Mouse (Mus musculus): ENCODE results near the gene Cyp2d11. TPM values are rescaled to one million over a fixed set of nuclear protein-coding genes. Genes with fewer than 3 reads are reported as not detected.
"Not testable (repeated sequence)": the region's sequence is repeated elsewhere in the genome, so short reads cannot be mapped to it uniquely, and the experiment has no call there.

The Cyp2d11 gene
- polyA plus RNA-seq, 1 experiment from 2014 or later: not detected

GRCm38 (mm10) chr15:82378261-82379180 lies 15.3 kb downstream of the Cyp2d11 start:
- Histone ChIP-seq H3K9ac (no peak overlapping the region), H3K27ac (no peak overlapping the region), H3K4me2 (replicated peaks) (no peak overlapping the region; the same call in 1 of the 2 replicates), H3K4me1 (peaks cover 19% of the 10 kb centered on the region; the same call in 1 of the 2 replicates), H3K27me3 (no peaks in the 10 kb centered on the region), H3K36me3 (no peaks in the 10 kb centered on the region), H3K4me3 (no peak overlapping the region), H3K9me3 (no peaks in the 10 kb centered on the region)
- no peak for ATAC-seq (ENCODE audit: low FRiP score, low read depth)
- 56% methylated on average over 15 of the region's 15 CpGs for WGBS

GRCm38 (mm10) chr15:82377701-82378100 lies 16.1 kb downstream of the Cyp2d11 start:
- Histone ChIP-seq H3K4me3 (no peak overlapping the region), H3K27me3 (no peaks in the 10 kb centered on the region), H3K9me3 (no peaks in the 10 kb centered on the region), H3K9ac (no peak overlapping the region), H3K4me2 (replicated peaks) (no peak overlapping the region), H3K4me1 (peaks cover 19% of the 10 kb centered on the region; the same call in 1 of the 2 replicates), H3K27ac (no peak overlapping the region), H3K36me3 (no peaks in the 10 kb centered on the region)
- ATAC-seq (ENCODE audit: low FRiP score, low read depth): no peak
- 84% methylated on average over 5 of the region's 5 CpGs for WGBS

- H3K4me2 ChIP-seq (replicated peaks): no peak overlapping the region
- H3K27me3 ChIP-seq: no peaks in the 10 kb centered on the region
- H3K9ac ChIP-seq: no peak overlapping the region
- ATAC-seq (ENCODE audit: low FRiP score, low read depth): no peak
- no peaks in the 10 kb centered on the region for H3K9me3 ChIP-seq
- no peaks in the 10 kb centered on the region for H3K36me3 ChIP-seq
- no peak overlapping the region for H3K4me3 ChIP-seq
- peaks cover 19% of the 10 kb centered on the region; the same call in 1 of the 2 replicates for H3K4me1 ChIP-seq
- H3K27ac ChIP-seq: no peak overlapping the region
- 76% methylated on average over 17 of the region's 17 CpGs for WGBS
These were observed 17.3 kb downstream of the Cyp2d11 start for GRCm38 (mm10) chr15:82376393-82377138.

- H3K4me2 ChIP-seq (replicated peaks): no peak overlapping the region
- no peaks in the 10 kb centered on the region for H3K27me3 ChIP-seq
- ATAC-seq (ENCODE audit: low FRiP score, low read depth): no peak
- H3K36me3 ChIP-seq: no peaks in the 10 kb centered on the region
- peaks cover 16% of the 10 kb centered on the region; the same call in 1 of the 2 replicates for H3K4me1 ChIP-seq
- 92% methylated on average over 9 of the region's 9 CpGs for WGBS
- H3K27ac ChIP-seq: no peak overlapping the region
- no peak overlapping the region for H3K4me3 ChIP-seq
- H3K9ac ChIP-seq: no peak overlapping the region
- no peaks in the 10 kb centered on the region for H3K9me3 ChIP-seq
These were observed 18.0 kb downstream of the Cyp2d11 start for GRCm38 (mm10) chr15:82375855-82376254.

- Histone ChIP-seq H3K27ac (no peak overlapping the region), H3K27me3 (no peaks in the 10 kb centered on the region), H3K4me3 (no peak overlapping the region), H3K9me3 (no peaks in the 10 kb centered on the region), H3K4me2 (replicated peaks) (no peak overlapping the region), H3K36me3 (no peaks in the 10 kb centered on the region), H3K4me1 (peaks cover 11% of the 10 kb centered on the region; the same call in 1 of the 2 replicates), H3K9ac (no peak overlapping the region)
- WGBS: 78% methylated on average over 5 of the region's 5 CpGs
- no peak for ATAC-seq (ENCODE audit: low FRiP score, low read depth)
These were observed 19.4 kb downstream of the Cyp2d11 start for GRCm38 (mm10) chr15:82374437-82374836.

GRCm38 (mm10) chr15:82372991-82373390 lies 20.8 kb downstream of the Cyp2d11 start:
- peaks cover 8% of the 10 kb centered on the region; the same call in 1 of the 2 replicates for H3K4me1 ChIP-seq
- no peak overlapping the region for H3K4me3 ChIP-seq
- H3K9ac ChIP-seq: no peak overlapping the region
- no peak overlapping the region for H3K27ac ChIP-seq
- H3K27me3 ChIP-seq: no peaks in the 10 kb centered on the region
- no peaks in the 10 kb centered on the region for H3K36me3 ChIP-seq
- 91% methylated on average over 5 of the region's 5 CpGs for WGBS
- no peak overlapping the region for H3K4me2 ChIP-seq (replicated peaks)
- ATAC-seq (ENCODE audit: low FRiP score, low read depth): no peak
- no peaks in the 10 kb centered on the region for H3K9me3 ChIP-seq

- H3K4me1 ChIP-seq: peaks cover 8% of the 10 kb centered on the region; the same call in 1 of the 2 replicates
- H3K27me3 ChIP-seq: no peaks in the 10 kb centered on the region
- ATAC-seq (ENCODE audit: low FRiP score, low read depth): no peak
- WGBS: 87% methylated on average over 6 of the region's 6 CpGs
- no peak overlapping the region for H3K4me2 ChIP-seq (replicated peaks)
- no peak overlapping the region for H3K4me3 ChIP-seq
- H3K36me3 ChIP-seq: no peaks in the 10 kb centered on the region
- no peak overlapping the region for H3K27ac ChIP-seq
- H3K9ac ChIP-seq: no peak overlapping the region
- H3K9me3 ChIP-seq: no peaks in the 10 kb centered on the region
These were observed 21.4 kb downstream of the Cyp2d11 start for GRCm38 (mm10) chr15:82372446-82372845.

- Histone ChIP-seq H3K27me3 (no peaks in the 10 kb centered on the region), H3K4me3 (no peak overlapping the region), H3K4me1 (no peaks in the 10 kb centered on the region), H3K27ac (no peak overlapping the region), H3K4me2 (replicated peaks) (no peak overlapping the region), H3K9me3 (no peaks in the 10 kb centered on the region), H3K9ac (no peak overlapping the region), H3K36me3 (no peaks in the 10 kb centered on the region)
- no peak for ATAC-seq (ENCODE audit: low FRiP score, low read depth)
- WGBS: 81% methylated on average over 1 of the region's 1 CpGs
These were observed 25.0 kb downstream of the Cyp2d11 start for GRCm38 (mm10) chr15:82368851-82369250.

- Histone ChIP-seq H3K9ac (no peak overlapping the region), H3K27ac (no peak overlapping the region), H3K4me1 (no peaks in the 10 kb centered on the region), H3K36me3 (no peaks in the 10 kb centered on the region), H3K4me2 (replicated peaks) (no peak overlapping the region), H3K9me3 (no peaks in the 10 kb centered on the region), H3K4me3 (no peak overlapping the region), H3K27me3 (no peaks in the 10 kb centered on the region)
- 84% methylated on average over 4 of the region's 4 CpGs for WGBS
- no peak for ATAC-seq (ENCODE audit: low FRiP score, low read depth)
These were observed 25.7 kb downstream of the Cyp2d11 start for GRCm38 (mm10) chr15:82368146-82368545.

- ATAC-seq (ENCODE audit: low FRiP score, low read depth); H3K9ac ChIP-seq; H3K4me3 ChIP-seq; H3K4me2 ChIP-seq (replicated peaks); H3K27ac ChIP-seq; H3K9me3 ChIP-seq; H3K27me3 ChIP-seq; H3K4me1 ChIP-seq; H3K36me3 ChIP-seq: not testable (repeated sequence)
- 18% methylated on average over 6 of the region's 9 CpGs for WGBS
These were observed 29.3 kb downstream of the Cyp2d11 start for GRCm38 (mm10) chr15:82364561-82364960.

GRCm38 (mm10) chr15:82363801-82364200 lies 30.0 kb downstream of the Cyp2d11 start:
- H3K9ac ChIP-seq; H3K4me1 ChIP-seq; H3K9me3 ChIP-seq; H3K27ac ChIP-seq; H3K4me3 ChIP-seq; H3K36me3 ChIP-seq; ATAC-seq (ENCODE audit: low FRiP score, low read depth); H3K4me2 ChIP-seq (replicated peaks); H3K27me3 ChIP-seq: not testable (repeated sequence)
- 79% methylated on average over 7 of the region's 12 CpGs for WGBS

- H3K4me2 ChIP-seq (replicated peaks): no peak overlapping the region
- ATAC-seq (ENCODE audit: low FRiP score, low read depth): no peak
- no peaks in the 10 kb centered on the region for H3K9me3 ChIP-seq
- H3K4me1 ChIP-seq: peaks cover 14% of the 10 kb centered on the region; the same call in 1 of the 2 replicates
- H3K27me3 ChIP-seq: no peaks in the 10 kb centered on the region
- H3K36me3 ChIP-seq: no peaks in the 10 kb centered on the region
- H3K9ac ChIP-seq: no peak overlapping the region
- H3K27ac ChIP-seq: no peak overlapping the region
- H3K4me3 ChIP-seq: no peak overlapping the region
- 77% methylated on average over 4 of the region's 4 CpGs for WGBS
These were observed 31.6 kb downstream of the Cyp2d11 start for GRCm38 (mm10) chr15:82362234-82362633.

All from limb, embryonic 13.5 days (tissue).